Mouse (Mus musculus) ES-Bruce4 (cell line): ENCODE results near the gene Aamp.

ENCODE experiments used
- CTCF ChIP-seq: IDR thresholded peaks from one replicate; pipeline ENCODE4 v1.8.1; 2011; ENCODE audit warnings: low read depth, low read length
- EP300 ChIP-seq: IDR thresholded peaks from 2 replicates; pipeline ENCODE4 v1.6.1; 2011; ENCODE audit warnings: low read depth, low read length; ENCODE audit not compliant: insufficient read depth
- POLR2A ChIP-seq: IDR thresholded peaks from one replicate; pipeline ENCODE4 v1.8.1; 2011; ENCODE audit warnings: low read length; ENCODE audit not compliant: insufficient read depth

DNA sequence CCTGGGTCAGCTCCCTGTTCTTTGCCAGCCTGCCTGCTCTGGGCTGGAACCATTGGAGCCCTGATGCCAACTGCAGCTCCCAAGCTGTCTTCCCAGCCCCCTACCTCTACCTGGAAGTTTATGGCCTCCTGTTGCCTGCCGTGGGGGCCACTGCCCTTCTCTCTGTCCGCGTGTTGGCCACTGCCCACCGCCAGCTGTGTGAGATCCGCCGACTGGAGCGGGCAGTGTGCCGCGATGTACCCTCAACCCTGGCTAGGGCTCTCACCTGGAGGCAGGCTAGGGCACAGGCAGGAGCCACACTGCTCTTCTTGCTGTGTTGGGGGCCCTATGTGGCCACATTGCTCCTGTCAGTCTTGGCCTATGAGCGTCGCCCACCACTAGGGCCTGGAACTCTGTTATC lies 5.5 kb downstream of the Aamp start:
- TF ChIP-seq POLR2A, result no peak
- no peak for TF ChIP-seq CTCF
- no peak for TF ChIP-seq EP300
